Mouse (Mus musculus) gastrocnemius, postnatal 4 days (tissue): ENCODE measurements around the gene Jazf1. TPM values are rescaled to one million over a fixed set of nuclear protein-coding genes. Genes with fewer than 3 reads are reported as not detected.

Source experiments
- DNase-seq, 2 experiments: peaks; one replicate each; pipeline ENCODE4 v3.0.0; 2021 to 2022; ENCODE audit warnings: low spot score in 2 of 2, mixed read lengths in 2 of 2
- total RNA-seq, 2 experiments: library from RNA; stranded (reverse); gene quantifications; 2 replicates each; pipeline ENCODE4 v1.2.3; 2021

Gene Jazf1
- total RNA-seq, 2 experiments from 2014 or later, result 10.7 to 11.6 TPM

DNA sequence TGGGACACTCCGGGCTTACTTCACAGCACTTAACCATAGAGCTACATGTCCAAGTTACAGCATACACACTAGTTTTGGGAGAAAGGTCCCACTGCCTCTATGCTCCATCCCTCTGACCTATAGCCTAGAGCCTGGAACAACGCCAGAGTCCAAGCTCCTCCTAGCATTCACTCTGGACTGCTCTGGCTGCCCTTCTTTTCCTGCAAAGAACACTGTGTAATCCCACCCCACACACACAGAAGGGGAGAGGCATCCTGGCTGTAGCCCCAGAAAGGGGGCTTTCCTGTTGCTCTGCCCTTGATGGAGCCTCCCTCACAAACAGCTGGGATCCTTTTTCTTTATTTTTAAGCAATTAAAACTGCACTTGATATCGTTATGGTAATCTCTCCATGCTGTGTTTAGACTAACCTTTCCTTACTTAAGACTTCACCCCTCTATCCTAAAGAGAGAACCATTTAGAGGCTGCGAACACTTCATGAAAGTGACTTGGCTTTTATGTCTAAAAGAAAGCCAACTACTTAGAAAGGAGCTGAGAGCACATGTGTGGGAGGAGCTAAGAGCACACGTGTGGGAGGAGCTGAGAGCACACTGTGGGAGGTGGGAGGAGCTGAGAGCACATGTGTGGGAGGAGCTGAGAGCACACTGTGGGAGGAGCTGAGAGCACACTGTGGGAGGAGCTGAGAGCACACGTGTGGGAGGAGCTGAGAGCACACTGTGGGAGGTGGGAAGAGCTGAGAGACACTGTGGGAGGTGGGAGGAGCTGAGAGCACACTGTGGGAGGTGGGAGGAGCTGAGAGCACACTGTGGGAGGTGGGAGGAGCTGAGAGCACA, 106.6 kb downstream of the Jazf1 start:
- no peak for DNase-seq

DNA sequence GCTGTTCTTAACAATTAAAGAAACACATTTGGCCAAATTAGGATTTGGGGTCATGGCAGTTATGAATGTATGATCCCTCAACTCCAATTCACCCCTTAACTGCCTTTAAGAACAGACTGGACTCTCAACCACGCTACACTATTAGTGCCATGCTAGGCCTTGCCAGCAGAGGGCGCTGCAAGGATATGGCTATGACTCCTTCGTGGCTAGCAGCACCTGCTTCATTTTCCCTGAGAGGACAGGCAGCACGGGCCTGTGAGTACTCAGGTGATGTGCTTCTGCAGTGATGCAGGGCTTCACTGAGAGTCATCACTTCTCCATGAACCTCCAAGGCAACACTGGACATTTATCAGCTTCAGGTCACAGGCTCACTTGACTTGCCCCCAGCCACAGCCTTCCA, 110.7 kb downstream of the Jazf1 start:
- DNase-seq, result peak; percentile 47 to 71

- no peak for DNase-seq
Measured at GRCm38 (mm10) chr6:52956131-52956530, 112.3 kb downstream of the Jazf1 start.

- no peak for DNase-seq
Measured at GRCm38 (mm10) chr6:52955304-52955703, 113.1 kb downstream of the Jazf1 start.

GRCm38 (mm10) chr6:52954861-52955260, 113.6 kb downstream of the Jazf1 start:
- no peak for DNase-seq

DNA sequence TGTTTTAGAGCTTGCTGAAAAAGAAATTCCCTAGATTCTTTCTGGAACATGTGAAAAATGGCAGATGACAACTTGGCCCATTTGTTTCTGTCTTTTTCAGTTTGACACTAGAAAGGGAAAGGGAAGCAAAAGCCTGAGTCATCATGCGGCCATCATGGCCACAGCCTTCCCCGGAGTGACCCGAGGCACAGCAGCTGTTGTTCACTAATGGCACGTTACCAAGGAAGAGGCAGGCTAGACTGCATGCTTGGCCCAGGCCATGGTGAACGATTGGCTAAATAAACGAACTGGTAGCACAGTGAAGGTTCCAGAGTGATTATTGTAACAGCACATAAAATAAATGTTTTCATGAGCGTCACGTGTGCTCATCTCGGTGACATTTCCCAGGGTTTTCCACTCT, 114.0 kb downstream of the Jazf1 start:
- DNase-seq, result no peak

GRCm38 (mm10) chr6:52952526-52952900, 115.9 kb downstream of the Jazf1 start:
- DNase-seq, result no peak

- no peak for DNase-seq
Measured at GRCm38 (mm10) chr6:52951871-52952525, 116.4 kb downstream of the Jazf1 start.

- DNase-seq, result no peak
Measured at GRCm38 (mm10) chr6:52950371-52950770, 118.1 kb downstream of the Jazf1 start.

DNA sequence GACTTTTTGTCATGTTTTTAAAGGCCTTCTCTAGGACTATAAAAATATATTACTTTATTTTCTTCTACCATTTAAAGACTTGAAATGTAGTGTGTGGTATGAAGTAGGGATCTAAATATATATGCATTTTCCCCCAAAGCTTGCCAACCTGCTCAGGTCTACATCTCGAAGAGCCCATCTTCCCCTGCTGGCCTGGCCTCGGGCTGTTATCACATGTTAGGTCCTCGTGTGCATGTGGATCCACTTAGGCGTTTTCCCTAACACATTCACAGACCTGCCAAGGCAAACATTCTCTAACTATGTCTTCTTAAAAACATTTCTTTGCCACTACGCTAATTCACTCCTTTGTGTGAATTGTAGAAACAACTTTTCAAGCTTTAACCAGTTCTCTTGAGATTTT, 125.9 kb downstream of the Jazf1 start:
- DNase-seq, result no peak

GRCm38 (mm10) chr6:52942101-52942500, 126.3 kb downstream of the Jazf1 start:
- no peak for DNase-seq

DNA sequence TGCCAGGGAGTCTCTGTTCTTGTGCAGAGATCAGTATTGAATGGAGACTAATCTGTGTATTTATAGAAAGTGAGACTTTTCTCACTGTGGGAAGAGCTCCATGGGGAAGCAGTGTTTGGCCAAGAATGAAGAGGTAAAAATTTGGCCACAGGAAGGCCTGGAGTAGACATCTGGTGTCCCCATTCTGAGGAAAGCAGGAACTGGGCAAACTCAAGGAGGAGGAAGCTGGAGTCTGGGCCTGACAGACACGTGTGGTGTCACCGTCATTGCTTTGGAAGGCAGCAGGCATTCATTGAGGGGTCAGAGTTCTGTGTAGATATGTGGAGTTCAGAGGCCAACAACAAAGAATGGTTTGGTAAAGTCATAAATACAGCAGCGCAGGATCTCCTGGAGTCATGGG, 130.5 kb downstream of the Jazf1 start:
- DNase-seq, result no peak

- peak; percentile 42 to 74 for DNase-seq
Measured at GRCm38 (mm10) chr6:52936995-52937394, 131.4 kb downstream of the Jazf1 start.

DNA sequence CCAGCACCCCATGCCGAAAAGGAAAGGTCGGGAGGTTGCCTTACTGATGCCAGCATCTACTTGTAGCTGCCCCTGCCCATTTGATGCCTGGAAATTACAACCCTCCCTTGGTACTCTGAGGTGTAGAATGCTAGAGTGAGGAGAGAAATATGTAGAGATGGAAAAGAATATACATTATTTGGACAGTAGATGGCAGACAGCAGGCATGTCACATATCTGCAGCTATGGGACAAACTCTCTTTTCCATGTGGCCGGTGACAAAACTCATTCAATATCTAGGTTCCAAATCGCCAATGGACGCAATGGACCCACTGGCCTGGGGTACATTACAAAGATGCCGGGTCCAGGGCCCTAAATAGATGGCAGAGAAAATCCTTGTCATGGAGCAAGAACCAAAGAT, 134.4 kb downstream of the Jazf1 start:
- no peak for DNase-seq

GRCm38 (mm10) chr6:52932603-52933178, 135.7 kb downstream of the Jazf1 start:
- no peak for DNase-seq

GRCm38 (mm10) chr6:52929358-52929757, 139.1 kb downstream of the Jazf1 start:
- no peak for DNase-seq

- no peak for DNase-seq
Measured at GRCm38 (mm10) chr6:52926947-52927346, 141.5 kb downstream of the Jazf1 start.

GRCm38 (mm10) chr6:52925458-52926042, 142.9 kb downstream of the Jazf1 start:
- DNase-seq, result no peak

- no peak for DNase-seq
Measured at GRCm38 (mm10) chr6:52921248-52921647, 147.2 kb downstream of the Jazf1 start.

DNA sequence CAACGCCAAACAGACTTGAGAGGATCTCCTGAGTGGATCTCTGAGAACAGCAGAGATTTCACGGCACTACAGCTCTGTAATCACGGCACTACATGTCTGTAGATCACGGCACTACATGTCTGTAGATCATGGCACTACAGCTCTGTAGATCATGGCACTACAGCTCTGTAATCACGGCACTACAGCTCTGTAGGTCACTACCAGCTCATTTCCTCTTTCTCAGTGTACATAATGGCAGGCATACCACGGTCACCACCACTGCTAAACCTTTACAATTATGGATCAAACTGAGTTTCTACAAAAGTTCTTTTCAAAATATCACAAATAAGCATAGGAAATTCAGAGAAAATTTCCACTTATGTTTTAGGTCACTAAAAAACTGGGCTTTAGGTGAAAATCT, 147.7 kb downstream of the Jazf1 start:
- no peak for DNase-seq

GRCm38 (mm10) chr6:52919442-52919841, 149.0 kb downstream of the Jazf1 start:
- no peak for DNase-seq

GRCm38 (mm10) chr6:52918980-52919379, 149.5 kb downstream of the Jazf1 start:
- peak; percentile 50 to 76 for DNase-seq
